Mouse (Mus musculus): ENCODE results near the gene Gnl3.

Gene Gnl3

GRCm38 (mm10) chr14:31000816-31001306 is 18.1 kb downstream of the Gnl3 start:
- no peak for DNase-seq (ENCODE audit: low read depth, low spot score)
- Histone ChIP-seq H3K36me3 (ENCODE audit: control insufficient read depth, insufficient read depth, low read length, poor library complexity, severe bottlenecking) (peaks cover 1% of the 10 kb centered on the region; the same call in 1 of the 2 replicates), H3K27me3 (ENCODE audit: control insufficient read depth, insufficient read depth, low read length, poor library complexity, severe bottlenecking) (no peaks in the 10 kb centered on the region)

- Histone ChIP-seq H3K36me3 (ENCODE audit: control insufficient read depth, insufficient read depth, low read length, poor library complexity, severe bottlenecking) (peaks cover 1% of the 10 kb centered on the region; the same call in 1 of the 2 replicates), H3K27me3 (ENCODE audit: control insufficient read depth, insufficient read depth, low read length, poor library complexity, severe bottlenecking) (no peaks in the 10 kb centered on the region)
- no peak for DNase-seq (ENCODE audit: low read depth, low spot score)
Observed at GRCm38 (mm10) chr14:31000356-31000755, 18.6 kb downstream of the Gnl3 start.

GRCm38 (mm10) chr14:30996417-30996816 is 22.5 kb downstream of the Gnl3 start:
- Histone ChIP-seq H3K36me3 (ENCODE audit: control insufficient read depth, insufficient read depth, low read length, poor library complexity, severe bottlenecking) (peaks cover 1% of the 10 kb centered on the region; the same call in 1 of the 2 replicates), H3K27me3 (ENCODE audit: control insufficient read depth, insufficient read depth, low read length, poor library complexity, severe bottlenecking) (no peaks in the 10 kb centered on the region)
- no peak for DNase-seq (ENCODE audit: low read depth, low spot score)

GRCm38 (mm10) chr14:30976222-30976621 is 42.7 kb downstream of the Gnl3 start:
- H3K36me3 ChIP-seq (ENCODE audit: control insufficient read depth, insufficient read depth, low read length, poor library complexity, severe bottlenecking) = no peaks in the 10 kb centered on the region
- no peak for DNase-seq (ENCODE audit: low read depth, low spot score)
- H3K27me3 ChIP-seq (ENCODE audit: control insufficient read depth, insufficient read depth, low read length, poor library complexity, severe bottlenecking) = no peaks in the 10 kb centered on the region

- Histone ChIP-seq H3K36me3 (ENCODE audit: control insufficient read depth, insufficient read depth, low read length, poor library complexity, severe bottlenecking) (no peaks in the 10 kb centered on the region), H3K27me3 (ENCODE audit: control insufficient read depth, insufficient read depth, low read length, poor library complexity, severe bottlenecking) (no peaks in the 10 kb centered on the region)
- DNase-seq (ENCODE audit: low read depth, low spot score) = no peak
Observed at GRCm38 (mm10) chr14:30974204-30974603, 44.7 kb downstream of the Gnl3 start.
